Mouse (Mus musculus): Measurements from ENCODE around the gene Depdc1b. TPM values are rescaled to one million over a fixed set of nuclear protein-coding genes. Genes with fewer than 3 reads are reported as not detected.

The Depdc1b gene
- polyA plus RNA-seq, 1 experiment, result 10.4 TPM

DNA sequence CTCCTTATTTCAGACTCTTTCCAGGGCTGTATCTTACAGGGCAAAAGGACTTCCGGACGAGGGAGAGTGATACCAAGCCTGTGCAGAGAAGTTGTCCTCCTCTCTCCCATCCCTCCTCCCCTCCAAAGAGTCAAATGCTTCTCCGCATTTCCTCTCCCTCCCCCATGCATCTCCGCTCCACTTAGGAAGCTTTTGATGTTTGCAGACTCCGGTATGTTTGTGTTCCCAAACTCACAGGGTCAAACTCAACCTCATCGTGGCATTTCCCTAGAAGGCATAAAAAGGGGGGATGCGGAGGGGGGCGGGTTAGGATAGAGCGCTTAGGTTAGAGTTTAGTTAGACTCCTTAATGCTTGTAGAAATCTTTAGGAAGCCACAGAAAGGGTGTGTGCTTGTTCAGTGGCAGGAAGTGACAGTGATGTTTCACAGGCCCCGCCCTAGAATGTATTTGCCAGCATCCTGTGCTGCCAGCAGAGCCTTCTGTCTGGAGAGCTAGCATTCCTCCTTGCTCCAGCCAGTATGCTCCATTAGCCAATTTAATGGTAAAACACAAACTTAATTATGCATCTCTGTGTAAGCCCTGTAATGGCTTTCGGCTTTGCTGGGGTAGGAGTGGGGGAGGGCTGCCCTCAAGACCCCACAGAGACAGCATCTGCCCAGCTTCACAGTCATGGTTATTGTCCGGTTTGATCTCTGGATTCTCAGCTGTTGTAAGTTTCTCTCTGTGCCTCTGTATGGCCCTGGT is 18.6 kb upstream of the Depdc1b start:
- peak; percentile 66 for DNase-seq
- TF ChIP-seq CTCF (IDR thresholded peaks at IDR 0.05; ENCODE audit: borderline replicate concordance, control insufficient read depth, extremely low read depth, insufficient read depth, low read length, poor library complexity) (no peak), POLR2A (IDR thresholded peaks at IDR 0.05; ENCODE audit: control insufficient read depth, extremely low read depth, insufficient read depth, low read length, poor library complexity) (no peak)
- Histone ChIP-seq H3K4me3 (ENCODE audit: control insufficient read depth, insufficient read depth, low read length) (peak overlapping the region; percentile 74), H3K27me3 (ENCODE audit: control insufficient read depth, insufficient read depth, low read length) (no peaks in the 10 kb centered on the region), H3K4me1 (replicated peaks; ENCODE audit: control insufficient read depth, insufficient read depth, low read length) (peaks cover 14% of the 10 kb centered on the region), H3K27ac (ENCODE audit: control insufficient read depth, insufficient read depth, low read length) (peak overlapping the region; percentile 96), H3K36me3 (ENCODE audit: control insufficient read depth, insufficient read depth, low read length) (no peaks in the 10 kb centered on the region)
- WGBS, result 14% methylated on average over 12 of the region's 12 CpGs

DNA sequence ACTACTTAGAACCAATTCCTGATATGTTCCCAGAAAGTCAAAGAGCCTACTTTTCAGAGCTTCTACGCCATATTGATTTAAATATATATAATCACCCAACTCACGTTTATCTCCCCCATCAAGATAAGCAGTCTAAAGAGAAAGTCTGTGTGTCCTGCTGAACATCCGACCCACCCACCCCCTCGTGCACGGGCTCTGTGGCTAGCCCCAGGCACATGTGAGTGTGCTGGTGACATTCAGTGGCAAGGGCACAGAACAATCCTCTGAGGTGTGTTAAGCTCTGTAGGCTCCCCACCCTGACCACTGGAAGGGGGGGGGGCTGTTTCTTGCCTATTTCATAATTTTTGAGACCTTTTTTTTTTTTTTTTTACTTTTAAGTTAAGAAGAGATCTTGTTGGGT is 17.9 kb upstream of the Depdc1b start:
- TF ChIP-seq POLR2A (IDR thresholded peaks at IDR 0.05; ENCODE audit: control insufficient read depth, extremely low read depth, insufficient read depth, low read length, poor library complexity) (no peak), CTCF (IDR thresholded peaks at IDR 0.05; ENCODE audit: borderline replicate concordance, control insufficient read depth, extremely low read depth, insufficient read depth, low read length, poor library complexity) (no peak)
- WGBS, result 75% methylated on average over 5 of the region's 5 CpGs
- no peak for DNase-seq
- Histone ChIP-seq H3K4me1 (replicated peaks; ENCODE audit: control insufficient read depth, insufficient read depth, low read length) (peaks cover 19% of the 10 kb centered on the region), H3K4me3 (ENCODE audit: control insufficient read depth, insufficient read depth, low read length) (no peak overlapping the region), H3K27ac (ENCODE audit: control insufficient read depth, insufficient read depth, low read length) (no peak overlapping the region), H3K36me3 (ENCODE audit: control insufficient read depth, insufficient read depth, low read length) (no peaks in the 10 kb centered on the region), H3K27me3 (ENCODE audit: control insufficient read depth, insufficient read depth, low read length) (no peaks in the 10 kb centered on the region)

DNA sequence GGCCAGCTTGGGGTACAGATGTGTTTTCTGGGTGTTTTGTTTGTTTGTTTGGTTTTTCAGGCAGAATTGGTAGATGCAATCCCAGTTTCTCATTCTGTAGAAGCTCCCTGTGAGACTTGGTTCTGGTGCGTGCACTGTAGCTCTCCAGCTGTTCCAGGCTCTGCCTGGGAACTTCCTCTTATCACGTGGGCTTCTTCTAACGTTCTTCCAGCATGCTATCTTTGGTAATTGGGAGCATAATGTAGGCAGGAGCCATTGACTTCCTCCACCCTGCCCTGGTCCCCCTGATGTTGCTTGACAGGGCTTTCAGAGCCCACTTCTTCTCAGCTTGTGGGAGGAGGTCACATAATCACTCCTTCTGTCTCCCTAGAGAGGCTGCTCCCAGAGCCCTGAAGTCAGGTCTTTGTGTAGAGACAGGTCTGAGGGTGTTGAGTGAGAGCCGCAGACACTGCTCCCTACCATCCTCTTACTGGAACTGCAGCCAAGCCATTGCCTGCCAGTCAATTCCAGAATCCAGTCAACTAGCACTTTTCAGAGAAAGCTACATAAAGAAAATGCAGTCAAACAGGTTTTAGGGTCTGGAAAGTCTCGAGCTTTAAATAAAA is 15.7 kb upstream of the Depdc1b start:
- no peak overlapping the region for H3K27ac ChIP-seq (ENCODE audit: control insufficient read depth, insufficient read depth, low read length)
- no peak for TF ChIP-seq POLR2A (IDR thresholded peaks at IDR 0.05; ENCODE audit: control insufficient read depth, extremely low read depth, insufficient read depth, low read length, poor library complexity)
- no peak for TF ChIP-seq CTCF (IDR thresholded peaks at IDR 0.05; ENCODE audit: borderline replicate concordance, control insufficient read depth, extremely low read depth, insufficient read depth, low read length, poor library complexity)
- 39% methylated on average over 5 of the region's 5 CpGs for WGBS
- no peaks in the 10 kb centered on the region for H3K27me3 ChIP-seq (ENCODE audit: control insufficient read depth, insufficient read depth, low read length)
- DNase-seq, result no peak
- H3K36me3 ChIP-seq (ENCODE audit: control insufficient read depth, insufficient read depth, low read length), result no peaks in the 10 kb centered on the region
- H3K4me3 ChIP-seq (ENCODE audit: control insufficient read depth, insufficient read depth, low read length), result no peak overlapping the region
- H3K4me1 ChIP-seq (replicated peaks; ENCODE audit: control insufficient read depth, insufficient read depth, low read length), result peaks cover 25% of the 10 kb centered on the region

DNA sequence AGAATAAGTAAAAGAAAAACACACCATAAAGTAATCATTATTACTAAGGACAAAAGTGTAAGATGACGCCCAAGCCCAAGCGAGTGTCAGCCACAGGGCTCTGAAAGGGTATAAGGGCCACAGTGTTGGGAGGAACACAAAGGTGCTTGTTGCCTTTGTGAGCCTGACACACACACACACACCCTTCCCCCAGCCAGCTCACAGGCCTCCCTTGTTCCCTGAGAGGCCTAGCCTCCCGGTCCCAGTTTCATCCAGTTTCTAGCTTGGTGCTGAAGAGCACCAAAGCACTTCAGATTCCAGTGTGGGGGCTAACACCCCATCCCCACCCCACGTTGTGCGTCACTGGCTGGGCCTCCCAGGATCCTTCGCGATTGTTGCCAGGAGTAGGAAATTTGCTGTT is 14.7 kb upstream of the Depdc1b start:
- no peak overlapping the region for H3K27ac ChIP-seq (ENCODE audit: control insufficient read depth, insufficient read depth, low read length)
- H3K27me3 ChIP-seq (ENCODE audit: control insufficient read depth, insufficient read depth, low read length), result no peaks in the 10 kb centered on the region
- WGBS, result 95% methylated on average over 7 of the region's 7 CpGs
- H3K4me1 ChIP-seq (replicated peaks; ENCODE audit: control insufficient read depth, insufficient read depth, low read length), result peaks cover 25% of the 10 kb centered on the region
- no peak for DNase-seq
- TF ChIP-seq CTCF (IDR thresholded peaks at IDR 0.05; ENCODE audit: borderline replicate concordance, control insufficient read depth, extremely low read depth, insufficient read depth, low read length, poor library complexity) (no peak), POLR2A (IDR thresholded peaks at IDR 0.05; ENCODE audit: control insufficient read depth, extremely low read depth, insufficient read depth, low read length, poor library complexity) (no peak)
- H3K4me3 ChIP-seq (ENCODE audit: control insufficient read depth, insufficient read depth, low read length), result no peak overlapping the region
- no peaks in the 10 kb centered on the region for H3K36me3 ChIP-seq (ENCODE audit: control insufficient read depth, insufficient read depth, low read length)

DNA sequence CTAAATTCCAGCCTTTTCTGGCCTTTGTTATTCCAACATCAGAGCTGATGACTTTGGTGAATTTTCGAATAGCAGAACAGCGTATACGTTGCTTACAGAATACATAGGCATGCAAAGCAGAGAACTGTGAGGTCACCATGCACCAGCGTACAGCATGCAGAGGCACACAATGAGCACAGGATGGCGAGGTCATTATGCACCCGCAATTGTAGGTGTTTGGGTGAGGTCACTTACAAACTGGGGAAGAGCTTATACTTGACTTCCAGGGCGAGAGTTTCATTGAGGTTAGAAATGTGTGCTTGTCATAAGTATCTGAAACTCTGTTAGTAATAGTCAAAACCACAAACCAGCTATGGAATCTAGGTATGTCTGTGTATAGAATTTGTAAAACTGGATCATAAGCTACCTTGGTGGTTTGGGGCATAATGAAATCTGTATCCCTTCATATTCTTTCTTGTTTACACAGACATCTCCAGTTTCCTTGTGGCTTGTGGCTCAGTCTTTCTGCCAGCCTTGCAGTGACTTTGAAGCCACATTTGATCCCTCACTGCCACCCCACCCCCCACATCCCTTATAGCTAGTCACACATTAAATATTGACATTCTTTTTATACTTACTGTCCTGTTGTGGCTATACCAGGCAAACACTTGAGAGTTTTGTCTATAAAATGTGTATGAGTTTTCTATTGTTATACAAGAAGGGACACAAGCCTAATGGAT is 13.0 kb upstream of the Depdc1b start:
- peak; percentile 18 for DNase-seq
- no peaks in the 10 kb centered on the region for H3K36me3 ChIP-seq (ENCODE audit: control insufficient read depth, insufficient read depth, low read length)
- H3K27ac ChIP-seq (ENCODE audit: control insufficient read depth, insufficient read depth, low read length), result peak overlapping the region; percentile 60
- no peak for TF ChIP-seq POLR2A (IDR thresholded peaks at IDR 0.05; ENCODE audit: control insufficient read depth, extremely low read depth, insufficient read depth, low read length, poor library complexity)
- TF ChIP-seq CTCF (IDR thresholded peaks at IDR 0.05; ENCODE audit: borderline replicate concordance, control insufficient read depth, extremely low read depth, insufficient read depth, low read length, poor library complexity), result no peak
- no peak overlapping the region for H3K4me3 ChIP-seq (ENCODE audit: control insufficient read depth, insufficient read depth, low read length)
- H3K27me3 ChIP-seq (ENCODE audit: control insufficient read depth, insufficient read depth, low read length), result no peaks in the 10 kb centered on the region
- 60% methylated on average over 7 of the region's 7 CpGs for WGBS
- peaks cover 14% of the 10 kb centered on the region for H3K4me1 ChIP-seq (replicated peaks; ENCODE audit: control insufficient read depth, insufficient read depth, low read length)

DNA sequence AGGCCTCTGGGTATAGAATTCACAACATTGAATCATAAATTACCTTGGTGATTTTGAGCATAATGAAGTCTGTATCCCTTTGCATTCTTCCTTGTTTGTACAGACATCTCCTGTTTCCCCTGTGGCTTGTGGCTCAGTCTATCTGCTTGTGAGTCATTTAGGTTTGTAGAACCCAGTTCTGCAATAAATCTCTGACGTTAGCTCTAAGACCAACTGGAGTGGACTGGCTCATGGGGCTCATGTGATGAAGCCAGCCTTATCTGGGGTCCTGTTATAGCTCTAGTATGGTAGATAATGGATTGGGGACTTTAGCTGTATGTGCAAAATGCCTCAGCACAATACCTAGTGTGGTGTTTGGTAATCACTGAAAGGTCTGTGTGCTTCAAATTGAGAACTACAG is 12.3 kb upstream of the Depdc1b start:
- 78% methylated on average over 1 of the region's 1 CpGs for WGBS
- Histone ChIP-seq H3K4me3 (ENCODE audit: control insufficient read depth, insufficient read depth, low read length) (no peak overlapping the region), H3K4me1 (replicated peaks; ENCODE audit: control insufficient read depth, insufficient read depth, low read length) (peaks cover 14% of the 10 kb centered on the region), H3K27me3 (ENCODE audit: control insufficient read depth, insufficient read depth, low read length) (no peaks in the 10 kb centered on the region), H3K36me3 (ENCODE audit: control insufficient read depth, insufficient read depth, low read length) (no peaks in the 10 kb centered on the region), H3K27ac (ENCODE audit: control insufficient read depth, insufficient read depth, low read length) (no peak overlapping the region)
- DNase-seq, result no peak
- TF ChIP-seq CTCF (IDR thresholded peaks at IDR 0.05; ENCODE audit: borderline replicate concordance, control insufficient read depth, extremely low read depth, insufficient read depth, low read length, poor library complexity), result no peak
- no peak for TF ChIP-seq POLR2A (IDR thresholded peaks at IDR 0.05; ENCODE audit: control insufficient read depth, extremely low read depth, insufficient read depth, low read length, poor library complexity)
